Mouse (Mus musculus) heart, adult 10 weeks (tissue): ENCODE data around the gene Slc2a12. TPM values are rescaled to one million over a fixed set of nuclear protein-coding genes. Genes with fewer than 3 reads are reported as not detected.

Experiments used
- polyA plus RNA-seq: library from polyadenylated mRNA; stranded (reverse); fragments of 350-450 nt; fragmentation: Illumina TruSeq; extraction: RNeasy Lipid Tissue Mini Kit (QIAGEN cat#74804); gene quantifications from one replicate; pipeline ENCODE4 v1.2.3, GENCODE M21; 2014; ENCODE audit warnings: low read depth, low replicate concordance

The Slc2a12 gene
- 5.2 TPM for polyA plus RNA-seq

DNA sequence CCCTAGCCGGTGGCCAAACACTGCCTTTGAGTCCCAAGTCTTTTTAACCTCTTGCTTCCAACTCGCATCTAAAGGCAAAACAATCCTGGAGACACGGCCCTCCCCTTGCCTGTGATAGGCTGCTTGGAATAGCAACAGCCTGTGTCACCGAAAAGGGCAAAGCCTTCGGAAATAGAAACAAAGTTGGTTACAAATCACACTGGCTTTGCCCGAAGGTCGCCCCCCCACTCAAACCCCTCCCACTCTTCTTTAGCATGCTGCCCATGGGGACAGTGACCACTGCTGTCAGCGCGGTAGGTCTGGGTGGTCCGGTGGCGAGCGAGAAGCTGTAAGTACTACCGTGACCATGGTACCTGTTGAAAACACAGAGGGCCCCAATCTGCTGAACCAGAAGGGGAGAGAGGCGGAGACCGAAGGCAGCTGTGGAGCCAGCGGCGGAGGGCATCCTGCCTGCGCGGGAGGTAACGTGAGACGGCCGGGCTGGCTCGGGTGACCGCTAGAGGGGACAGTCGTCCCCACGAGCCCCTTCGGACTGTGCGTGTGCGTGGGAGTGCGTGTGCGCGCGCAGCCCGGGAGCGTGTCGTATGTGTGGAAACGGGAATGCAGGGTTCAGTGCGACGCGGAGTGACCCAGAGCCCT lies at the start of gene Slc2a12:
TSS of gene Slc2a12 (plus strand) at position 159 of the 639 bp plus-strand sequence.

GRCm38 (mm10) chr10:22731272-22732093 lies 86.7 kb downstream of the Slc2a12 start, which contains the start of gene Tbpl1:
Gene Tbpl1 (minus strand): TSS chr10:22731938.

Other genes with a start within 250 kb of the Slc2a12 start
- gene Tbpl1, start 86.9 kb downstream of the Slc2a12 start, polyA plus RNA-seq: 14.6 TPM
- gene Tcf21, start 175.2 kb downstream of the Slc2a12 start, polyA plus RNA-seq: 13.2 TPM